Mouse (Mus musculus): Measurements from ENCODE around the gene Hist1h2ap.
"Not testable (repeated sequence)": the region's sequence is repeated elsewhere in the genome, so short reads cannot be mapped to it uniquely, and the experiment has no call there.

Hist1h2ap gene

DNA sequence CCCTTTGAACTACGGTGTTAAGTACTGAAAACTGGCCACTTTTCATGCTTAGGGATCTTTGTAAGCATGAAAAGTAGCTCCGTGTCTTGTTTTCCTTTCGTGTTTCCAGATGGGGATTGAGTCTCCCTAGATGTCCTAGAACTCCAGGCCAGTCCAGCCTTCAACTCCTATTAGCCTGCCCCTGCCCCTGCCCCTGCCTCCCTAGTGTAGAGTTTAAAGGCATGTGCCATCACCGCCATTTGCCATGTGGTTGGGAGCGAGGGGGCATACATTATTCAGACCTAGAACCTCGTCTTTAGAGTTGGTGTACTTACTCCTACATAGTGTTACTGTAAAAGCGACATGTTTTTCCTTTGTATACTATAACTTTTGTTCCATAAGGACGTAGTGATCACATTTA is 22.2 kb downstream of the Hist1h2ap start:
- not testable (repeated sequence) for DNase-seq (ENCODE audit: extremely low spot score, low read depth, low spot score)

DNA sequence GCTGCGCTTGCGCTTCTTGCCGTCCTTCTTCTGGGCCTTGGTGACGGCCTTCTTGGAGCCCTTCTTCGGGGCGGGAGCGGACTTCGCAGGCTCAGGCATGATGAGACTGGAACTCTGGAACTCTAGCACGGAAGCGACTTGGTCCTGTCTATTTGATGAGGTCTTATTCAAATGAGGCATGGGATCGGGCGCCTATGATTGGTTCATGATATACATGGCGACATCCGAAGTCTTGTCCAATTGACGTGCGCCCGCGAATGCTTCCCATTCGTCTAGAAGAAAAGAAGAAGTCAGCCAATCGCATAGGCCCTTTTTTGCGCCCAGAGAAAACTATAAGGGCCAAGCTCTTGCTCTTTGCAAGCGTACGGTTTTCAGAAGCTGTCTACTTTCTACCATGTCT is 23.2 kb downstream of the Hist1h2ap start, which contains the start of the genes Hist1h2bq and Hist1h2ao:
Gene Hist1h2bq, minus strand, starts transcription at position 125 of the 400 bp plus-strand sequence.
Gene Hist1h2ao, plus strand, starts transcription at position 393 of the 400 bp plus-strand sequence.
- DNase-seq (ENCODE audit: extremely low spot score, low read depth, low spot score): not testable (repeated sequence)

DNA sequence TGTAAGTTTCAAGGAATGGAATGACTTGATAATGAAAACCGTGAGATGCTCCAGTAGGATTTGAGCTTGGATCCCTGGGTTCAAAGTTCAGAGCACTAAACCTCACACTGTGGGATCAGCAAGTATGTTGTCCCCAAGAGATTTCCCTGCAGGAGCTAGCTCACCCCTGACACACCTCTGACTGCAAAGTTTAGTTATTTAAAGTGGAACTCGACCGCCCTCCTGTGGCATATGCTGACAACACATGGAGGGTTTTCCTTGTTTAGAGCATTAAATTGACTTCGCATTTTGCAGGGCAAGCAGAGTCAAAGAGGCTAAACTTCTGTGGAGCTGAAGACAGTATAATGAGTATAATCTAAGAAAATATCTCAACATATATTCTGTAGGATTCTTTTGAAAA is 30.2 kb downstream of the Hist1h2ap start:
- DNase-seq (ENCODE audit: extremely low spot score, low read depth, low spot score): not testable (repeated sequence)

DNA sequence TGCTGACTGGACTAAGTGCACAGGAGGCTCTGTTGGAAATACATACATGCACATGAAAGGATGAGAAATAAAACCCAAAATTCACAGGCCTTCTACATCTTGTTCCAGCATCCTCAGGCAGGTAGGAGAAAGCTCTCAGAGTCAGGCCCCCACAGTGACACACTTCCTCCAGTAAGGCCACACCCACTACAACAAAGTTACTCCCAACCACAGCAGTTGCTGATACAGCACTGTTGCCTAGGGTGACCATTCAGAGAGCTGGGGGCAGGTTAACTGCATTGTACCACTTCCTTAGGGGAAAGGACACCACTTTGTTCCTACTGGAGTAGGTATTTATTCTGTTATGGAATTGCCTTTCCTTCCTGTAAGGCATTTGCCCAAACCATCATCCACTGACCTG is 36.1 kb downstream of the Hist1h2ap start:
- not testable (repeated sequence) for DNase-seq (ENCODE audit: extremely low spot score, low read depth, low spot score)

DNA sequence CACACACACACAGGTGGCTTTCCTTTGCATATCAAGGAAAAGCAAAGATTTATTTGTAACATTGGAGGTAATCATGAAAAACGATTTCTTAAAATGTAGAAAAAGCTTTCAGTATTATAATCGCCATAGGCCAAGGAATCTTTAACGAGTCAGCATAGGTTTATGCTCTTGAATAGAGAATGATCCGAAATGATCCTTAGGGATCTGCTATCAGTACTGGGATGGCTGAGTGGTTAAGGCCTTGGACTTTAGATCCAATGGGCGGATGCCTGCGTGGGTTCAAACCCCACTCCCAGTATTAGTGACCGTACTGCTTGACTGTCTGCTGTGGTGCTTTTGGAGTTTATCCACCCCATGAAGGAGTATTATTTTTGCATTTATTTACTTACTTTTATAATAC is 37.7 kb downstream of the Hist1h2ap start:
- no peak for DNase-seq (ENCODE audit: extremely low spot score, low read depth, low spot score)

DNA sequence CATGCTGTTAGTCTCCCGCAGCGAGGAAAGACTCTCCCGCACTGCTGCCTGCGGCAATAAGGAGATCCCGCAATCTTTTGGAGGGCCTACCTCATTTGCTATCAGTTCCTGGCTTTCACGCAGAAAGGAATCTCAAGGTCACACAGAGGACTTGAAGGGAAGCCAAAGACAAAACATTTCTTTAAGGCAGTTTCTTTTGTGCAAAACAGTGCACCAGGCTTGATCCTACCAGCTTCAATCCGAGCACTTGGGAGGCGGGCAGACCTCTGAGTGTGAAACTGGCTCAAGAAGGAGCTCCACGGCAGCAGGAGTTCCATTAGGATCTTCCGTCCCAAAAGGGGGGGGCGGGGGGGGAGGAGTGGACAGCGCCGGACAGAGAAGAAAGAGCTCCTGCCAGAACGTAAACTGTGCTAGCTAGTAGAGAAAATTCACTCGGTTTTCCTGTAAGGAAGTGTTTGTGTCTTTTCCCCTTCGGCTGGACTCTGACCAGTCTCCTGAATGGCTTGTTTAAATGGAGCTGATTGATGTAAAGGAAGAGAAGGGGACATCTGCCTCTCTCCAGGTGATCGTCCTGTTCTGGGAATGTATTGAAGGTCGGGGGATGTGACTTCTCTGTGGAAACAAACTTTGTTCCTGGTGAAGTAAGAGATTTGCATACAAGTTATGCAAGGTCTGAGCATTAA is 42.6 kb downstream of the Hist1h2ap start:
- no peak for DNase-seq (ENCODE audit: extremely low spot score, low read depth, low spot score)

DNA sequence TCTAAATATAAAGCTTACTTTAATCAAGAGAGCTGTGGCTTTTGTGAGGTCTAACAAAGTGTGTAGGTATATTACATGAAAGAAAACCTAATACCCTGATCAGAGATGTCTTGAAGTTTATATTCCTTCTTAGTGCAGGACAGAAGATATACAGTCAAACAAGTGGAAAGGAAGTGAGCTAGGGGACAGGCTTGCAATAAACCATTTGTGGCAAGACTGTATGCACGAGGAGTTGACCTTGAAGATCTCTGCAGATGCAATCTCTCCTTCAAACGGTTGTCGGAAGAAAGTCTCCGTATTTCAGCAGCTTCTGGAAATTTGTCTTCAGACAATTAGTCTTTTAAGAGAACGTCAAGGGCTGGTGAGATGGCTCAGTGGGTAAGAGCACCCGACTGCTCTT is 43.4 kb downstream of the Hist1h2ap start:
- DNase-seq (ENCODE audit: extremely low spot score, low read depth, low spot score): no peak

DNA sequence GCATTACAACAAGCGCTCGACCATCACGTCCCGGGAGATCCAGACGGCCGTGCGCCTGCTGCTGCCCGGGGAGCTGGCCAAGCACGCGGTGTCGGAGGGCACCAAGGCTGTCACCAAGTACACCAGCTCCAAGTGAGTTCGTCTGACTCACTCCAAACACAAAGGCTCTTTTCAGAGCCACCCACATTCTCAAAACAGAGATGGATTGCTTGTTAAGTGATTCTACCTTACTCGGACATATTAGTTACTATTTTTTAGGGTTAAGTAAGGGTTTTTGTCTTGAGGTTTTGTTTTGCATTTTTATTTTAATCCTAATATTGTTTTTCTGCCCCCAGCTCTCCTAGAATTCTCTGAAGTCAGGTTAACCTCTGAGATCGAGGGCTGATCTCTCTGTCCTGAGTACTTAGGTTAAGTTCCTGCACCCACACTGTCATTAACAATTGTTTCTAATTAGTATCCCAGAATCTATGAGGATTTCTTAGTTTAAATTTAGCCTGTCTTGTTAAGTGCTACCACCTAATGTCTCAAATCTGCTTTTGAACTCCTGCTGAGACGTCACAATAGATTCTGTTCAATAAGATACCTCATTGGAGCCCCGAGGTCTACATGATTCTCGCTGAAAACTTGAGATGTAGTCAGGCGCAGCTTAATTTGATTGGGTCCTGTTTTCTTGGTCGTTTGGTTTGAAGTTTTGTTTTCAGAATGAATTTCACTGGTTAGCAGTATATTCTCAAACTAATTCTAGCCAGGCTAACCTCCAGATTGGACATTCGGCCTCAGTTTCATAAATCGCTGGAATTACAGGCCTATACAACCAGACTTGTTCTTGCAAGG is 45.3 kb downstream of the Hist1h2ap start:
- no peak for DNase-seq (ENCODE audit: extremely low spot score, low read depth, low spot score)

DNA sequence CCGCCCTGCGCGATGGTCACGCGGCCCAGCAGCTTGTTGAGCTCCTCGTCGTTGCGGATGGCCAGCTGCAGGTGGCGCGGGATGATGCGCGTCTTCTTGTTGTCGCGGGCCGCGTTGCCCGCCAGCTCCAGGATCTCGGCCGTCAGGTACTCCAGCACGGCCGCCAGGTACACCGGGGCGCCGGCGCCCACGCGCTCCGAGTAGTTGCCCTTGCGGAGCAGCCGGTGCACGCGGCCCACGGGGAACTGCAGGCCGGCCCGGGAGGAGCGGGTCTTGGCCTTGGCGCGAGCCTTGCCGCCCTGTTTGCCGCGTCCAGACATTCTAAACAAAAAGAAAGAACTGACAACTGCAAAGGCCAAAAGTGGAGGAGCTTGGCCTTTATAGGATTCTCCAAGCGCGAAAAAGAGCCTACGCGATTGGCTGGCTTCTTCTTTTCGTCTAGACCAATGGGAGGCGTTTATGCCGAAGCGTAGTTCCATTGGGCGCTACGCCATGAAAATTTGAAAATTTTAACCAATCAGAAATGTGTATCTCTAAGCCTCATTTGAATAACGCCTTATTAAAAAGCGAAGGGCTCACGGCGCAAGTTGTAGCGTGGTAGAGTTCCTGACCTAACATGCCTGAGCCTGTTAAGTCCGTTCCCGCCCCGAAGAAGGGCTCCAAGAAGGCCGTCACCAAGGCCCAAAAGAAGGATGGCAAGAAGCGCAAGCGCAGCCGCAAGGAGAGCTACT is 46.2 kb downstream of the Hist1h2ap start, which contains the start of the genes Hist1h2an and Hist1h2bp:
Gene Hist1h2an, minus strand, starts transcription at position 320 of the 731 bp plus-strand sequence.
Gene Hist1h2bp, plus strand, starts transcription at position 563 of the 731 bp plus-strand sequence.
- DNase-seq (ENCODE audit: extremely low spot score, low read depth, low spot score): peak; percentile 98

DNA sequence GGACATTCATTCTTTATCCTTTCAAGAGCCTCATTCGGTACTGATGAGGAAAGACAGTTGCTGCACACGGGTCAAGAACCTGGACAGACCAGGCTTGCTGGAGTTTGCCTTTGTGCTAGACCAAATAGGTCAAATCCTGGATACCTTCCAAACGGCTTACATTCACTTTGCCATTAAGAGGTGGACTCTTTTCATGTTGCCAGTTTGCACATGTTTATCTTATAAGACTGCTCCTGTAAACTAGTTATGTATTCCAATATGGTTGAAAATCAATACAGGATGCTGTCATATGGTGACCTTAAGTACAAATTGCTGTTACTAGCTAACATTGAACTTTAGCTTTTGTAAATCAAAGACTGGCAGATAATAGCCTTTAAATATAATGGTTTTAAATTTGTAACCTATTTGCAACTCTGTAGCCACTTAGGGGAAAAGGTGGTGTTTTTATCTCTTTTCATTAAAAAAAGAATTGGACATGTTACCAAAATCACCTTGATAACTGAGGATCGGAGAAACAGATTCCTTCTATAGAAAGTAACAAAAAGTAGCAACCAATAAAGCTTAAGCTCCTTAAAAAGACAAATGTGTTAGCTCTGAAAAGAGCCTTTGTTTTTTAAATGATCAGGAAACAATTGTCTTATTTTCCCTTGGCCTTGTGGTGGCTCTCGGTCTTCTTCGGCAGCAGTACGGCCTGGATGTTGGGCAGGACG is 47.0 kb downstream of the Hist1h2ap start:
- peak; percentile 82 for DNase-seq (ENCODE audit: extremely low spot score, low read depth, low spot score)

DNA sequence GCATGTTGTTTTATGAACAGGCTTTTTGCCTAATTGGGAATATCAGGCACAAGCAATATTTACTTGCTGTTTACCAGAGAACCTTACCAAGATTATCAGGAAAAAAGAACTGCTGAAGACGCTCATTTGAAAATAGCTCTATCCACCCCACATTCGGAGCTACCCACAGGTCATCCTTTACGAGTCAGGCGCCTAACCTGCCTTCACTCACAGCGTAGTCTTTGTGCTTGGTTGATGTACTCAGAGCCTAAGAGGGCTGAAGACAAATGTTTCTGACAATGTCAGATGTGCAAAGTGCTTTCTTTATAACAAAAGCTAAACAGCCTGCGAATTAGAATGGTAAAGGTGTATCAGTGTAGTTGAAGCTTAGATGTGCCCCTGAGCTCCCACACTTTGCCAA is 49.0 kb downstream of the Hist1h2ap start:
- DNase-seq (ENCODE audit: extremely low spot score, low read depth, low spot score): no peak

DNA sequence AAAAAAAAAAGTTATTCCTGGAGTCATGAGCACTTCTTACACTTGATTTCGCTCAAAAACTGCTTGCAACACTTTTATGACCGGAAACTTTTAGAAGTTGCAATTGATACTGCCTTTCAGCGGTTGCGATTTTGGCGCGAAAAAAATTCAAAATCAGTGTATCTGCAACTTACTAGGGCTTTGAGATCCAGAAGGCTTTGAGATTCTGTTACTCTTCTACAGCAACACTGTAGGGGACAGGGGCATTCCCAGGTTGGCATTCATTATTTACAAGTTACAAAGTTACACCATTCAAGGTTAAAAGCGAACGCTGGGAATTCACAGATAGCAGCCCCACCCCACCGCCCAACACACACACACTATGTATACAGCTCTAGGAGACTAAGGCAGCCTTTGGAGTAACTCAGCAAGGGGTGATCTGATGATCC is 49.6 kb downstream of the Hist1h2ap start:
- DNase-seq (ENCODE audit: extremely low spot score, low read depth, low spot score): no peak

DNA sequence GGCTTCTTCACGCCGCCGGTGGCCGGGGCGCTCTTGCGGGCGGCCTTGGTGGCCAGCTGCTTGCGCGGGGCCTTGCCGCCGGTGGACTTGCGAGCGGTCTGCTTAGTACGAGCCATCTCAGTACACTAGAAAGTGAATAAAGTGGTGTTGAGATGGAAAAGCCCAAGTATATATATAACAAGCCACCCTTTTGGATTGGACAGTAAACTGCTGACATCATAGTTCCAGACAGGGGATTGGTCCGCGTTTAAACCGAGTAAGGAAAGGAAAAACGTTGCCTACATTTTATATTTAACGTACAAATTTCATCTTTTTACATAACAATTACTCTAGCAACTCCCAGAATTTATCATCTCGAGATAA is 50.1 kb downstream of the Hist1h2ap start, which contains the start of gene Hist1h3i:
Gene Hist1h3i, minus strand, starts transcription at position 116 of the 363 bp plus-strand sequence.
- peak; percentile 96 for DNase-seq (ENCODE audit: extremely low spot score, low read depth, low spot score)

Data from hindlimb bud, embryonic 11.5 days (tissue).